Mouse (Mus musculus): ENCODE results near the gene A030005K14Rik. TPM values are rescaled to one million over a fixed set of nuclear protein-coding genes. Genes with fewer than 3 reads are reported as not detected.

The A030005K14Rik gene
- polyA plus RNA-seq, 1 experiment from 2014 or later = not detected

DNA sequence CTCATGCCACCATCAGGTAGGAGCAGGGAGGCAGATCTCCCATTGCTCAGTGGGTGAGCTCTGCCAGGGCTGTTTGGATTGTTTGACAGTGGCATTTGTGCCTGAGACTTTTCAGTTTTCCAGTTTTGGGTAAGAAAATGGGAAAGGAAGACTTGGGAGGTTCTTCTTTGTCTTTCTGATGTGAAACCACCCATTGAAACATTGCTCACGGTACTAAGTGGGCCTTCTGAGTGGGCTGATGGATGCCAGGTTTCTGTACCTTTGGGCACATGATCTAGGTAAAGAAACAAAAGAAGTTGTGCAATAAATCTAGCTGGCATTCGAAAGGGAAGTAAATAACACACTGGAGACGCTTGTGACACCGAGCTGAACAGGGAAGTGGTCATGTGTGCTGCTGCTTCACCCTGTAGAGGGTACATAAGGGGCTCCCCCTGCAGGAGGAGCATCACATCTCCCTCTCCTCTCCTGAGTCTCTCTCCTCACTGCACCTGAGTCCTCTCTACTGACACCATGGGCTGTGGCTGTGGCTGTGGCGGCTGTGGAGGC is 14.2 kb downstream of the A030005K14Rik start, which contains the start of gene Gm47969:
Gene Gm47969, plus strand, starts transcription at position 51 of the 546 bp plus-strand sequence.
- H3K4me1 ChIP-seq (replicated peaks; ENCODE audit: control insufficient read depth, insufficient read depth, low read length) = no peaks in the 10 kb centered on the region
- H3K27ac ChIP-seq (ENCODE audit: low read depth, low read length) = no peak within 1 kb of the TSS
- H3K27me3 ChIP-seq (ENCODE audit: control insufficient read depth, insufficient read depth, low read length) = no peaks in the 10 kb centered on the region
- H3K9ac ChIP-seq (ENCODE audit: low read depth, low read length) = no peak within 1 kb of the TSS
- no peaks in the 10 kb centered on the region for H3K36me3 ChIP-seq (ENCODE audit: control insufficient read depth, insufficient read depth, low read length)
- H3K4me2 ChIP-seq (replicated peaks; ENCODE audit: low read depth, low read length) = no peak within 1 kb of the TSS
- ATAC-seq (ENCODE audit: low FRiP score) (no peak), DNase-seq (ENCODE audit: low spot score) (no peak)
- no peaks in the 10 kb centered on the region for H3K9me3 ChIP-seq (ENCODE audit: control insufficient read depth, low read length)
- no peak within 1 kb of the TSS for H3K4me3 ChIP-seq (ENCODE audit: low read depth, low read length)
- 90% methylated on average over 5 of the region's 5 CpGs for WGBS

DNA sequence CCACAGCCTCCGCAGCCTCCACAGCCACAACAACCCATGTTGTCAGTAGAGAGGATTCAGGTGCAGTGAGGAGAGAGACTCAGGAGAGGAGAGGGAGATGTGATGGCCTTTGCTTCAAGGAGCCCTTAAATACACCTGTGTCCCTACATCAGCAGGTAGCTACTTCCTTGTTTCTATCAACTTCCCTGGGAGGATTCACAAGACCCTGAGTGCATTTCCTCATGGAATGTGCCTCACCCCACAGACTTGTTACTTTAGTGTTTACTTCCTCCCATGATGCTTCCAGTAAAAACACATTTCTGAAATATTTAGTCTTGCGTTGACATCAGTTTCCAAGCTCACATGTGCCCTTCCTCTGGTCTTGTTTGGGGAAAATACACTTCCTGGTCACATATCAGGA is 16.8 kb downstream of the A030005K14Rik start, which contains the start of gene Krtap28-10:
Gene Krtap28-10, minus strand, starts transcription at position 101 of the 400 bp plus-strand sequence.
- 91% methylated on average over 2 of the region's 2 CpGs for whole genome bisulfite sequencing
- no peak within 1 kb of the TSS for H3K4me3 ChIP-seq (ENCODE audit: low read depth, low read length)
- H3K9ac ChIP-seq (ENCODE audit: low read depth, low read length) = no peak within 1 kb of the TSS

DNA sequence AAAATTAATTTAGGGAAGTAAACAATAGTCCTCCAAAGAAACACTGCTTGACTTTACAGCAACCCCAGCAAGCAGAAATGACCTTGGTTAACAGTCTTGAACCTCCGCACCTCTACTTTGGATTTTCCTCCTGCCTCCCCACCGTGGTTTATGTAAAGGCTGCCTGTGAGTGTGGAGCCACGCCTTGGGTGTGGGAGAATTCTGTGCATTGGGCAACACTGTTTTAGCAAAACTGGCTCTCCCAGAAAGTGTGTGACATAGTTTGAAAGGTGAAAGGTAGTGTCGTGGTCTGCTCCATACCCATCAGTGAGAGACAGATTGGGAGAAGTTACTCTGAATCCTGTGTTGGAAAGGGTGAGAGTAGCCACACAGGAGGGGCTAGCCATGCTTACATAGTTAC is 20.1 kb downstream of the A030005K14Rik start:
- no peaks in the 10 kb centered on the region for H3K27me3 ChIP-seq (ENCODE audit: control insufficient read depth, insufficient read depth, low read length)
- no peak overlapping the region for H3K27ac ChIP-seq (ENCODE audit: low read depth, low read length)
- no peaks in the 10 kb centered on the region for H3K9me3 ChIP-seq (ENCODE audit: control insufficient read depth, low read length)
- H3K4me3 ChIP-seq (ENCODE audit: low read depth, low read length) = no peak overlapping the region
- H3K9ac ChIP-seq (ENCODE audit: low read depth, low read length) = no peak overlapping the region
- 79% methylated on average over 4 of the region's 4 CpGs for WGBS
- ATAC-seq (ENCODE audit: low FRiP score) = no peak
- H3K4me2 ChIP-seq (replicated peaks; ENCODE audit: low read depth, low read length) = no peak overlapping the region
- no peaks in the 10 kb centered on the region for H3K4me1 ChIP-seq (replicated peaks; ENCODE audit: control insufficient read depth, insufficient read depth, low read length)
- no peaks in the 10 kb centered on the region for H3K36me3 ChIP-seq (ENCODE audit: control insufficient read depth, insufficient read depth, low read length)
- no peak for DNase-seq (ENCODE audit: low spot score)

More for the DNA sequence above, 16.8 kb downstream of the A030005K14Rik start, which contains the start of gene Krtap28-10:
- ATAC-seq (ENCODE audit: low FRiP score) (no peak), DNase-seq (ENCODE audit: low spot score) (no peak)
- Histone ChIP-seq H3K27ac (ENCODE audit: low read depth, low read length) (no peak within 1 kb of the TSS), H3K4me1 (replicated peaks; ENCODE audit: control insufficient read depth, insufficient read depth, low read length) (no peaks in the 10 kb centered on the region), H3K27me3 (ENCODE audit: control insufficient read depth, insufficient read depth, low read length) (no peaks in the 10 kb centered on the region), H3K4me2 (replicated peaks; ENCODE audit: low read depth, low read length) (no peak within 1 kb of the TSS), H3K36me3 (ENCODE audit: control insufficient read depth, insufficient read depth, low read length) (no peaks in the 10 kb centered on the region), H3K9me3 (ENCODE audit: control insufficient read depth, low read length) (no peaks in the 10 kb centered on the region)

DNA sequence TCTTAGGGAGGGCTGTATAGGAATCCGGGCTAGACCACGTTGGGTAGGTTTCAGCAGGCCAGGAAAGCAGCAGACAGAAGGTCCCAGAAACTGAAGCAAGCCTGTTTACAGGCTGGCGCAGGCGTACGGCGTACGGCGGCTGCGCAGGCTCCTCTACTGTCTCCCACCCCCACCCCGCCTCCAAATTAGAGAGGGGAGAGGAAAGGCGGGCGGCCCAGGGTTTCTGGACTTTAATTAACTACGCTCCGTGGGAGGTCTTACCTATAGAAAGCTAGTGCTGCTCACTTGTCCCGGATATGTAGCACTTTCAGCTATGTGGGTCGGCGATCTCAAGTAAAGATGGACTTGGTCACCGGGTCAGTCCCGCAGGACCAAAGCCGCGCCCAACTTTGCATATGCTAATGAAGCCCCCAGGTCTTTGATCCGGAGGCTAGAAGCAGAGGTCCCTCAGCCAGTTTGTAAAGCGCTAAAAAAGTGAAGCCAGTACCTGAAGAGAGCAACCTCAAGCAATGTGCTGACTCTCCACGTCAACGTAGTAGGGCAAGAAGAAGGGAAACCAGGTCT is 21.0 kb downstream of the A030005K14Rik start, which contains the start of gene Slc19a3:
Gene Slc19a3, minus strand, starts transcription at position 340 of the 564 bp plus-strand sequence.
- Histone ChIP-seq H3K36me3 (ENCODE audit: control insufficient read depth, insufficient read depth, low read length) (no peaks in the 10 kb centered on the region), H3K9me3 (ENCODE audit: control insufficient read depth, low read length) (no peaks in the 10 kb centered on the region), H3K4me2 (replicated peaks; ENCODE audit: low read depth, low read length) (peak within 1 kb of the TSS; percentile 55), H3K4me1 (replicated peaks; ENCODE audit: control insufficient read depth, insufficient read depth, low read length) (no peaks in the 10 kb centered on the region), H3K27ac (ENCODE audit: low read depth, low read length) (no peak within 1 kb of the TSS), H3K4me3 (ENCODE audit: low read depth, low read length) (peak within 1 kb of the TSS; percentile 38), H3K27me3 (ENCODE audit: control insufficient read depth, insufficient read depth, low read length) (no peaks in the 10 kb centered on the region), H3K9ac (ENCODE audit: low read depth, low read length) (peak within 1 kb of the TSS; percentile 37)
- under 1% methylated on average over 24 of the region's 25 CpGs for WGBS
- DNase-seq (ENCODE audit: low spot score) (peak; percentile 65), ATAC-seq (ENCODE audit: low FRiP score) (peak; percentile 92)

DNA sequence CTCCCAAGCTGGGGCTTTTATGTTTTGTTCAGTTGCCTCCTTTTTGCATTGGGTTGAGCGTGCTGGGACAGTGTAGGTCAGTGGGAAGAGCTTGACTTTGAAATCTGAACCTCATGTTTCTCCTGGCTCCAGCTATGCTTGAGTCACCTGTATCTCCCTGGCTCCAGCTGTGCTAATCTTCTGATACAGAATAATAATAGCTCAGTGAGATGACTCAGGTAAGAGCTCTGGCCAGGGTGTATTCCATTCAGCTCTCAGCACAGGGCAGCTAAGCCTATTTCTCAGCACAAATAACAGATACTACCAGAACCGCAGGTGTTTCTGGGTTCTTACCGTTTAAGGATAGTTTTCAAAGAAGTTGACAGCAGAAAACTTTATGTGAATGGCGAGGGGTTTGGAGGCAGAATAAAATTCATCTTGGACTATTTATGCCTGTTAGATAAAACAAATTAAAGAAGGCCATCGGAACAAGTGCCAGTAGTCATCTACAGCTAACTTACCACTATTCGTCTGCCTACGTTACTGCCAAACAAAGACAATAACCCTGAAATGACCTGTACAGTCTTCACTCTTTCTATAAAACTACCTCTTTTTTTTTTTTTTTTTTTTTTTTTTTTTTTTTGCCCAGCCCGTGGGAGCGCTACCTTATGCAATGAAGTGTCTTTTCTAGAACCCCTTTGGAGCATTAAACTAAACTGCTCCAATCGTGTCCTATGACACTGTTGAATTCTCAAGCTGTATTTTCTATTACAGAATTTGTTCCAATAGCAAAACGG is 22.1 kb downstream of the A030005K14Rik start:
- H3K27ac ChIP-seq (ENCODE audit: low read depth, low read length) = no peak overlapping the region
- no peak overlapping the region for H3K9ac ChIP-seq (ENCODE audit: low read depth, low read length)
- 73% methylated on average over 11 of the region's 11 CpGs for WGBS
- H3K9me3 ChIP-seq (ENCODE audit: control insufficient read depth, low read length) = no peaks in the 10 kb centered on the region
- ATAC-seq (ENCODE audit: low FRiP score) (no peak), DNase-seq (ENCODE audit: low spot score) (no peak)
- no peaks in the 10 kb centered on the region for H3K36me3 ChIP-seq (ENCODE audit: control insufficient read depth, insufficient read depth, low read length)
- H3K4me3 ChIP-seq (ENCODE audit: low read depth, low read length) = no peak overlapping the region
- no peaks in the 10 kb centered on the region for H3K27me3 ChIP-seq (ENCODE audit: control insufficient read depth, insufficient read depth, low read length)
- no peak overlapping the region for H3K4me2 ChIP-seq (replicated peaks; ENCODE audit: low read depth, low read length)
- no peaks in the 10 kb centered on the region for H3K4me1 ChIP-seq (replicated peaks; ENCODE audit: control insufficient read depth, insufficient read depth, low read length)

DNA sequence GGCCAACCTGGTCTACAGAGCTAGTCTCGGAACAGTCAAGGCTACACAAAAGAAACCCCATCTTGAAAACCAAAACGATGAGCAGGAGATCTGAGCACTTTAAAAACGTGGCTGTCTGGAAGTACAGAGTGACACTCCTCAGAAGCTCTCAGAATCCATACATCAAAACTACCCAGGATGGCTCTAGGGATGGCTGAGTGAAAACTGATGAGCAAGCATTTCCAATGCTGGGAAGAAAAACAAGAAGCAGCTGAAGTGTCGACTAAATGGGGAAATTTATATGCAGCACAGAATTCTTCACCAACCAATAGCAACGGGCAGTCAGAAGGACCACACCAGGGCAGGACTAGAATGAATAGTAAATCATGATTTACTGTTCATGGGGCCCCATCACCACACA is 24.7 kb downstream of the A030005K14Rik start:
- ATAC-seq (ENCODE audit: low FRiP score) (no peak), DNase-seq (ENCODE audit: low spot score) (no peak)
- Histone ChIP-seq H3K9me3 (ENCODE audit: control insufficient read depth, low read length) (no peaks in the 10 kb centered on the region), H3K4me3 (ENCODE audit: low read depth, low read length) (no peak overlapping the region), H3K9ac (ENCODE audit: low read depth, low read length) (no peak overlapping the region), H3K36me3 (ENCODE audit: control insufficient read depth, insufficient read depth, low read length) (no peaks in the 10 kb centered on the region), H3K27me3 (ENCODE audit: control insufficient read depth, insufficient read depth, low read length) (no peaks in the 10 kb centered on the region), H3K27ac (ENCODE audit: low read depth, low read length) (no peak overlapping the region), H3K4me2 (replicated peaks; ENCODE audit: low read depth, low read length) (no peak overlapping the region), H3K4me1 (replicated peaks; ENCODE audit: control insufficient read depth, insufficient read depth, low read length) (no peaks in the 10 kb centered on the region)
- WGBS = 72% methylated on average over 5 of the region's 5 CpGs

DNA sequence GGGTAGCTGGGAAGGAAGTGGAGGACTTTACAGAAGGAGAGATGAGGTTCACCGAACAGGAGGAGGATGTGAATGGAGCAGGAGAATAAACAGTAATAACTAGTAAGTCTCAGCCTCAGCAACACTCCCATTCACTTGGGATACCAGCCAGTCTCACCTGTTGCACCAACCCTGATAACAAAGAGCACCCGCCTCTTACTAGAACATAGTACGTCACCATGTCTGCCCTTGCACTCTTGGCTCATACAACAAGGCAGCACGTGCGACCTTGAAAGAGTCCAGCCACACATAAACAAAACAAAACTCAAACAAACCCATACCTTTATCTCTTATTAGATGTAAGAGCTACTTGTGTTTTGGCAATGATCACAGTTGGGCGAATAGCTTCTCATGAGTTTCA is 26.7 kb downstream of the A030005K14Rik start:
- H3K4me2 ChIP-seq (replicated peaks; ENCODE audit: low read depth, low read length) = no peak overlapping the region
- no peaks in the 10 kb centered on the region for H3K9me3 ChIP-seq (ENCODE audit: control insufficient read depth, low read length)
- ATAC-seq (ENCODE audit: low FRiP score) = no peak
- H3K27ac ChIP-seq (ENCODE audit: low read depth, low read length) = no peak overlapping the region
- H3K4me3 ChIP-seq (ENCODE audit: low read depth, low read length) = no peak overlapping the region
- no peaks in the 10 kb centered on the region for H3K27me3 ChIP-seq (ENCODE audit: control insufficient read depth, insufficient read depth, low read length)
- H3K4me1 ChIP-seq (replicated peaks; ENCODE audit: control insufficient read depth, insufficient read depth, low read length) = no peaks in the 10 kb centered on the region
- no peak overlapping the region for H3K9ac ChIP-seq (ENCODE audit: low read depth, low read length)
- DNase-seq (ENCODE audit: low spot score) = no peak
- no peaks in the 10 kb centered on the region for H3K36me3 ChIP-seq (ENCODE audit: control insufficient read depth, insufficient read depth, low read length)
- WGBS = 92% methylated on average over 6 of the region's 6 CpGs

DNA sequence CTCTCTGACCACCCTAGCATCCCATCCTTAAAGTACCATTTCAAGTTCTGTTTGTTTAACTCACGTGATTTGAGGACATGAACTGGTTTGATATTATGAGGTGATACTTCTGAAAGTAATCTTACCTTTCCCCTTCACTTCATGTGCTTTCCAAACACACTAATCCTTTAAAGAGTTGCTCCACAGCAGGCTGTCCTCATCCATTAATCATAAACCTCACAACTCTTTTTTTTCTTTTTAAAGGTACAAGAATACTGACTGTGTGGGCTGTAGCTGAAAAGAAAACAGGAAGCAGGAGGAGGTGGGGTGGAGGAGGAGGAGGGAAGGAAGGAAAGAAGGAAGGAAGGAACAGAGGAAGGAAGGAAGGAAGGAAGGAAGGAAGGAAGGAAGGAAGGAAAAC is 27.2 kb downstream of the A030005K14Rik start:
- Histone ChIP-seq H3K9ac (ENCODE audit: low read depth, low read length) (no peak overlapping the region), H3K27me3 (ENCODE audit: control insufficient read depth, insufficient read depth, low read length) (no peaks in the 10 kb centered on the region), H3K9me3 (ENCODE audit: control insufficient read depth, low read length) (no peaks in the 10 kb centered on the region), H3K4me2 (replicated peaks; ENCODE audit: low read depth, low read length) (no peak overlapping the region), H3K36me3 (ENCODE audit: control insufficient read depth, insufficient read depth, low read length) (no peaks in the 10 kb centered on the region), H3K4me3 (ENCODE audit: low read depth, low read length) (no peak overlapping the region), H3K4me1 (replicated peaks; ENCODE audit: control insufficient read depth, insufficient read depth, low read length) (no peaks in the 10 kb centered on the region), H3K27ac (ENCODE audit: low read depth, low read length) (no peak overlapping the region)
- 64% methylated on average over 1 of the region's 1 CpGs for WGBS
- DNase-seq (ENCODE audit: low spot score) = no peak
- ATAC-seq (ENCODE audit: low FRiP score) = no peak

Measured in hindbrain, embryonic 11.5 days (tissue).